Comparison of ENCODE assay signal across 10 mouse cellular contexts in genomic region chr9:66322010-66322931, GRCm38 (mm10). TPM values are rescaled to one million over a fixed set of nuclear protein-coding genes. Genes with fewer than 3 reads are reported as not detected.
DNase-seq lines count a peak whose midpoint lies in the region; ATAC-seq and TF ChIP-seq lines count a peak whose summit lies in the region.
"Had no signal": no experiment of that assay in that cellular context is flagged by ENCODE, and none has a peak within 500 bp of the region (broad histone marks: within the 10 kb centered on the region; RNA-seq: fewer than 3 reads in every experiment).

No protein-coding gene starts in this region.

- H3K4me2 ChIP-seq in forebrain, embryonic 11.5 days (ENCODE audit: low read depth, low read length, severe bottlenecking): no peak overlapping the region
- no peak overlapping the region for H3K4me2 ChIP-seq in stomach, postnatal 0 days (replicated peaks; ENCODE audit: low read depth)

- H3K4me3 ChIP-seq in forebrain, embryonic 11.5 days (ENCODE audit: low read depth, low read length): no peak overlapping the region
- H3K4me3 ChIP-seq in stomach, postnatal 0 days (ENCODE audit: low read depth, low read length): no peak overlapping the region

- no peaks in the 10 kb centered on the region for H3K27me3 ChIP-seq in forebrain, embryonic 11.5 days (ENCODE audit: control insufficient read depth, insufficient read depth, low read length)
- no peaks in the 10 kb centered on the region for H3K27me3 ChIP-seq in stomach, postnatal 0 days (ENCODE audit: control insufficient read depth, insufficient read depth, low read length)

- no peak overlapping the region for H3K27ac ChIP-seq in forebrain, embryonic 11.5 days (ENCODE audit: low read depth, low read length)
- H3K27ac ChIP-seq in stomach, postnatal 0 days (replicated peaks): no peak overlapping the region

- no peak for TF ChIP-seq EP300 in stomach, postnatal 0 days (optimal IDR thresholded peaks at IDR 0.05)

- H3K4me1 ChIP-seq in forebrain, embryonic 11.5 days (replicated peaks; ENCODE audit: control insufficient read depth, insufficient read depth, low read length): no peaks in the 10 kb centered on the region
- H3K4me1 ChIP-seq in stomach, postnatal 0 days (replicated peaks; ENCODE audit: control insufficient read depth, insufficient read depth): no peaks in the 10 kb centered on the region

- DNase-seq in gastrocnemius, adult 18-20 months (ENCODE audit: low spot score): peak; percentile 30
- no peak for DNase-seq in gastrocnemius, postnatal 4 days (ENCODE audit: low spot score in 2 of 2)
- DNase-seq in brain, adult 2 months (ENCODE audit: low read depth, low spot score): peak; percentile 98
- peak; percentile 32 for DNase-seq in gastrocnemius, postnatal 25 days
- DNase-seq in layer of hippocampus, postnatal 14 days (ENCODE audit: low spot score in 2 of 2): peak; percentile 39 to 43
- no peak for DNase-seq in forebrain, embryonic 11.5 days (ENCODE audit: low spot score)
- DNase-seq in urinary bladder, postnatal 36 days (ENCODE audit: low spot score in 2 of 2): no peak
- no peak for DNase-seq in stomach, postnatal 0 days (ENCODE audit: low spot score)
- DNase-seq: forebrain, postnatal 0 days; lung, postnatal 14 days had no signal

- 90% methylated on average over 7 of the region's 7 CpGs for WGBS in forebrain, embryonic 11.5 days
- WGBS in stomach, postnatal 0 days: 80% methylated on average over 7 of the region's 7 CpGs

- no peak for TF ChIP-seq CTCF in stomach, postnatal 0 days (IDR thresholded peaks at IDR 0.05; ENCODE audit: low read depth)

- ATAC-seq in forebrain, embryonic 11.5 days (replicated peaks; ENCODE audit: low FRiP score): no peak
- no peak for ATAC-seq in stomach, postnatal 0 days (ENCODE audit: low FRiP score, low TSS enrichment)
- ATAC-seq: forebrain, postnatal 0 days had no signal

- H3K36me3 ChIP-seq in forebrain, embryonic 11.5 days (ENCODE audit: control insufficient read depth, insufficient read depth, low read length): no peaks in the 10 kb centered on the region
- H3K36me3 ChIP-seq in stomach, postnatal 0 days (ENCODE audit: control insufficient read depth, insufficient read depth, low read length): no peaks in the 10 kb centered on the region

- H3K9ac ChIP-seq in forebrain, embryonic 11.5 days (ENCODE audit: low read length): no peak overlapping the region
- no peak overlapping the region for H3K9ac ChIP-seq in stomach, postnatal 0 days (ENCODE audit: low read length)
- H3K9ac ChIP-seq: forebrain, postnatal 0 days had no signal

- H3K9me3 ChIP-seq in forebrain, embryonic 11.5 days (ENCODE audit: control insufficient read depth, low read length): no peaks in the 10 kb centered on the region
- no peaks in the 10 kb centered on the region for H3K9me3 ChIP-seq in stomach, postnatal 0 days (ENCODE audit: control insufficient read depth, low read length)

RNA-seq across cellular contexts. Expression of gene Herc1, which starts 28.0 kb away (rescaled TPM):
- total RNA-seq in gastrocnemius, adult 18-20 months (2021): 10 to 100 TPM; 30.3 to 31.0 TPM
- 10 to 100 TPM; 35.7 to 38.7 TPM for total RNA-seq in gastrocnemius, postnatal 4 days (2021)
- 10 to 100 TPM; 28.5 to 31.8 TPM for total RNA-seq in gastrocnemius, postnatal 25 days (2021)
- 100 to 1,000 TPM; 112 to 128 TPM for total RNA-seq in layer of hippocampus, postnatal 14 days (2021)
- polyA plus RNA-seq in forebrain, embryonic 11.5 days (2014; fragmentation: Nextera tagmentation; extraction: Ambion mirVana): 41.7 and 44.0 TPM in 2 replicates
- 7.7 and 8.1 TPM in 2 replicates for polyA plus RNA-seq in stomach, postnatal 0 days (2015; fragmentation: Nextera tagmentation; extraction: Ambion mirVana)

Comparison
In these comparisons a context has a peak if more than half of its experiments do, and no peak if none do; other contexts are left out.
1. DNase-seq: peak in gastrocnemius, adult 18-20 months (single experiment), brain, adult 2 months (single experiment), gastrocnemius, postnatal 25 days (single experiment) and layer of hippocampus, postnatal 14 days (2 of 2); none in gastrocnemius, postnatal 4 days (0 of 2), forebrain, embryonic 11.5 days (single experiment), urinary bladder, postnatal 36 days (0 of 2) and stomach, postnatal 0 days (single experiment).